Mouse (Mus musculus): ENCODE measurements around the gene Acsm3. TPM values are rescaled to one million over a fixed set of nuclear protein-coding genes. Genes with fewer than 3 reads are reported as not detected.
A peak's percentile ranks its signal among the peaks of the same experiment; 100 is the strongest.

Acsm3 gene
- polyA plus RNA-seq, 1 experiment = not detected

DNA sequence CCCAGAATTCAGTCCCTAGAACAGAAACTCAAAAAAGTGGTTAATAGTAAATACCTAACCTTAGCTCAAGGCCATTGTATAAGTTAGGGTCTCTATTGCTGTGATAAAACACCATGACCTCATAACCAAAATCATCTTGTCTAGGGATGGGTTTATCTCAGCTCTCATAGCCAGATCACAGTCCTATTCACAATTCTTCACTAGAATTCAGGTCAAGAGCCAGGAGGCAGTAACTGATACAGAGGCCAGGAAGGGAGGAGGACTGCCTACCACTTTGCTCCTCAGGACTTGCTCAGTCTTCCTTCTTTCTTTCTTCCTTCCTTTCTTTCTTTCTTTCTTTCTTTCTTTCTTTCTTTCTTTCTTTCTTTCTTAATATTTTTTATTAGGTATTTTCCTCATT lies 34.6 kb downstream of the Acsm3 start:
- Histone ChIP-seq H3K4me3 (ENCODE audit: extremely low read depth, insufficient read depth, insufficient read length) (no peak overlapping the region), H3K36me3 (ENCODE audit: control insufficient read depth, insufficient read depth, low read length) (no peaks in the 10 kb centered on the region), H3K27me3 (ENCODE audit: control insufficient read depth, insufficient read depth, low read length) (no peaks in the 10 kb centered on the region), H3K4me1 (ENCODE audit: control insufficient read depth, insufficient read depth, insufficient read length) (no peaks in the 10 kb centered on the region; the same call in 1 of the 2 replicates), H3K27ac (ENCODE audit: insufficient read depth, low read length) (no peak overlapping the region)
- DNase-seq (ENCODE audit: low read depth in 1 of 2, low spot score in 2 of 2) = no peak
- no peak for TF ChIP-seq CTCF (IDR thresholded peaks at IDR 0.05; ENCODE audit: extremely low read depth, insufficient read depth, insufficient read length, insufficient replicate concordance)
- TF ChIP-seq POLR2A (IDR thresholded peaks at IDR 0.05; ENCODE audit: low read depth, low read length) = no peak

DNA sequence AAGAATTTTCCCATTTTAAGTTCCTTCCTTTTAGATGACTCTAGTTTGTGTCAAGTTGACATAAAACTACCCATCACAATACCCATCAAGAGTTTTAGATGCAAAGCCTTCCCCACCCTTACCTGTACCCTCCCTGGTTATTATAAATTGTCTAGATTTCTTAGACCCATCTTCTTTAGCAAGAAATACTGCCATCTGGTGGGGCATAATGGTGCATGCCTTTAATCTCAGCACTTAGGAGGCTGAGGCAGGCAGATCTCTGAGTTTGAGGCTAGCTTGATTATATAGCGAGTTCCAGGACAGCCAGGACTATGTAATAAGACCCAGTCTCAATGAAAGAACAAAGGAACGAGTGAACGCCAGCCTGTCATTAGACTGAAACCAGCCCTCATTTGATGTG lies 39.8 kb downstream of the Acsm3 start:
- TF ChIP-seq CTCF (IDR thresholded peaks at IDR 0.05; ENCODE audit: extremely low read depth, insufficient read depth, insufficient read length, insufficient replicate concordance) (no peak), POLR2A (IDR thresholded peaks at IDR 0.05; ENCODE audit: low read depth, low read length) (no peak)

GRCm38 (mm10) chr7:119800991-119801390 lies 40.3 kb downstream of the Acsm3 start:
- DNase-seq (ENCODE audit: low read depth in 1 of 2, low spot score in 2 of 2) = no peak
- no peaks in the 10 kb centered on the region for H3K27me3 ChIP-seq (ENCODE audit: control insufficient read depth, insufficient read depth, low read length)
- 40% methylated on average over 3 of the region's 3 CpGs for WGBS
- H3K4me3 ChIP-seq (ENCODE audit: extremely low read depth, insufficient read depth, insufficient read length) = no peak overlapping the region
- TF ChIP-seq CTCF (IDR thresholded peaks at IDR 0.05; ENCODE audit: extremely low read depth, insufficient read depth, insufficient read length, insufficient replicate concordance) = no peak
- TF ChIP-seq POLR2A (IDR thresholded peaks at IDR 0.05; ENCODE audit: low read depth, low read length) = no peak
- H3K36me3 ChIP-seq (ENCODE audit: control insufficient read depth, insufficient read depth, low read length) = no peaks in the 10 kb centered on the region; the same call in 1 of the 2 replicates
- H3K4me1 ChIP-seq (ENCODE audit: control insufficient read depth, insufficient read depth, insufficient read length) = no peaks in the 10 kb centered on the region
- no peak overlapping the region for H3K27ac ChIP-seq (ENCODE audit: insufficient read depth, low read length)

More for the DNA sequence above, 39.8 kb downstream of the Acsm3 start:
- no peaks in the 10 kb centered on the region for H3K27me3 ChIP-seq (ENCODE audit: control insufficient read depth, insufficient read depth, low read length)
- no peaks in the 10 kb centered on the region; the same call in 1 of the 2 replicates for H3K36me3 ChIP-seq (ENCODE audit: control insufficient read depth, insufficient read depth, low read length)
- no peaks in the 10 kb centered on the region for H3K4me1 ChIP-seq (ENCODE audit: control insufficient read depth, insufficient read depth, insufficient read length)
- 73% methylated on average over 3 of the region's 3 CpGs for WGBS
- H3K27ac ChIP-seq (ENCODE audit: insufficient read depth, low read length) = no peak overlapping the region
- no peak overlapping the region for H3K4me3 ChIP-seq (ENCODE audit: extremely low read depth, insufficient read depth, insufficient read length)
- peak in 1 of 2 experiments; percentile 4 for DNase-seq (ENCODE audit: low read depth in 1 of 2, low spot score in 2 of 2)

DNA sequence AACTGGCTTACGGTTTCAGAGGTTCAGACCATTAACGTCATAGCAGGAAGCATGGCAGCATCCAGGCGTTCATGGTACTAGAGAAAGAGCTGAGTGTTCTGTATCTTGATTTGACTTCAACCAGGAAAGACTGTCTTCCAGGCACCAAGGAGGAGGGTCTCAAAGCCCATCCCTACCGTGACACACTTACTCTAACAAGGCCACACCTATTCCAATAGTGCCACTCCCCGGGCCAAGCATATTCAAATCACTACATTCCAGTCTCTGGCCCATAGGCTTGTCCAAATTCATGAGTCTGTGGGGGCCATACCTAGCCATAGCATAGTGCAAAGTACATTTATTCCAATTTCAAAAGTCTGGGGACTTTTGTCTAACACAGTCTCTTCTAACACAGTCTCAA lies 46.7 kb downstream of the Acsm3 start:
- H3K36me3 ChIP-seq (ENCODE audit: control insufficient read depth, insufficient read depth, low read length) = peaks cover 2% of the 10 kb centered on the region; the same call in 1 of the 2 replicates
- WGBS = 95% methylated on average over 5 of the region's 5 CpGs
- TF ChIP-seq POLR2A (IDR thresholded peaks at IDR 0.05; ENCODE audit: low read depth, low read length) (no peak), CTCF (IDR thresholded peaks at IDR 0.05; ENCODE audit: extremely low read depth, insufficient read depth, insufficient read length, insufficient replicate concordance) (no peak)
- H3K27me3 ChIP-seq (ENCODE audit: control insufficient read depth, insufficient read depth, low read length) = no peaks in the 10 kb centered on the region
- H3K4me1 ChIP-seq (ENCODE audit: control insufficient read depth, insufficient read depth, insufficient read length) = no peaks in the 10 kb centered on the region
- H3K27ac ChIP-seq (ENCODE audit: insufficient read depth, low read length) = no peak overlapping the region
- DNase-seq (ENCODE audit: low read depth in 1 of 2, low spot score in 2 of 2) = no peak
- no peak overlapping the region for H3K4me3 ChIP-seq (ENCODE audit: extremely low read depth, insufficient read depth, insufficient read length)

DNA sequence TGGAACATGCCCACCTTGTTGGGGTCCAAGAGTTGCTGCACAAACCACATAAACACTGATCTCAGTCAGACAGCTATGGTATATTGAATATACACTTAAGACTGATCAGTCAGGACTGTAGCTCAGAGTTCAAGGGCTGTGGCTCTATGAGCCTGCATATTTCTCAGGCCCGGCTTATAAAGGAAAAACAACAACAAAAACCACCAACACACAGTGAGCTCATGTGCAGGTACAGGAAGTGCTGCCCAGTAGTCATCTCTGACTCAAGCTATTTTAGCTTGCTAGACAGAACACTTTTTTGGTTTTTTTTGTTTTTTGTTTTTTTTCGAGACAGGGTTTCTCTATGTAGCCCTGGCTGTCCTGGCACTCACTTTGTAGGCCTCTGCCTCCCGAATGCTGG lies 48.0 kb downstream of the Acsm3 start:
- TF ChIP-seq POLR2A (IDR thresholded peaks at IDR 0.05; ENCODE audit: low read depth, low read length) (no peak), CTCF (IDR thresholded peaks at IDR 0.05; ENCODE audit: extremely low read depth, insufficient read depth, insufficient read length, insufficient replicate concordance) (no peak)
- no peaks in the 10 kb centered on the region for H3K4me1 ChIP-seq (ENCODE audit: control insufficient read depth, insufficient read depth, insufficient read length)
- 85% methylated on average over 3 of the region's 3 CpGs for WGBS

DNA sequence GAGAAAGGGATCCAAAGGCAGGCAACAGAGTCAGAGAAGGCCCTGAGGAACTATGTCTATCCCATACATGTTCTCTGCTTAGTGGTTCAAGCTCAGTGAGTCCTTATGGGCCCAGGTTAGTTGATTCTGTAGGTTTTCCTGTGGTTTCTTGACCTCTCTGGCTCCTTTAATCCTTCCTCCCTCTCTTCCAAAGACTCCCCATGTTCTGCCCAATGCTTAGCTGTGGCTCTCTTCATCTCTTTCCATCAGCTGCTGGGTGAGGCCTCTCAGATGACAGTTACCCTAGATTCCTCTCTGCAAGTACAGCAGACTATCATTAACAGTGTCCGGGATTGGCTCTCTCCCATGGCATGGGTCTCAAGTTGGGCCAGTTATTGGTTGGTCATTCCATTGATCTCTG lies 74.6 kb downstream of the Acsm3 start:
- no peaks in the 10 kb centered on the region for H3K36me3 ChIP-seq (ENCODE audit: control insufficient read depth, insufficient read depth, low read length)
- H3K27me3 ChIP-seq (ENCODE audit: control insufficient read depth, insufficient read depth, low read length) = no peaks in the 10 kb centered on the region
- no peak for TF ChIP-seq CTCF (IDR thresholded peaks at IDR 0.05; ENCODE audit: extremely low read depth, insufficient read depth, insufficient read length, insufficient replicate concordance)
- no peak for TF ChIP-seq POLR2A (IDR thresholded peaks at IDR 0.05; ENCODE audit: low read depth, low read length)
- 92% methylated on average over 1 of the region's 1 CpGs for WGBS
- peaks cover 3% of the 10 kb centered on the region; the same call in 1 of the 2 replicates for H3K4me1 ChIP-seq (ENCODE audit: control insufficient read depth, insufficient read depth, insufficient read length)
- DNase-seq (ENCODE audit: low read depth in 1 of 2, low spot score in 2 of 2) = no peak
- H3K4me3 ChIP-seq (ENCODE audit: extremely low read depth, insufficient read depth, insufficient read length) = no peak overlapping the region
- peak overlapping the region; percentile 82 for H3K27ac ChIP-seq (ENCODE audit: insufficient read depth, low read length)

More for the DNA sequence above, 48.0 kb downstream of the Acsm3 start:
- Histone ChIP-seq H3K36me3 (ENCODE audit: control insufficient read depth, insufficient read depth, low read length) (peaks cover 2% of the 10 kb centered on the region; the same call in 1 of the 2 replicates), H3K27me3 (ENCODE audit: control insufficient read depth, insufficient read depth, low read length) (no peaks in the 10 kb centered on the region), H3K4me3 (ENCODE audit: extremely low read depth, insufficient read depth, insufficient read length) (no peak overlapping the region), H3K27ac (ENCODE audit: insufficient read depth, low read length) (no peak overlapping the region)
- no peak for DNase-seq (ENCODE audit: low read depth in 1 of 2, low spot score in 2 of 2)

GRCm38 (mm10) chr7:119835996-119836777 lies 75.5 kb downstream of the Acsm3 start:
- no peak for TF ChIP-seq POLR2A (IDR thresholded peaks at IDR 0.05; ENCODE audit: low read depth, low read length)
- no peak for TF ChIP-seq CTCF (IDR thresholded peaks at IDR 0.05; ENCODE audit: extremely low read depth, insufficient read depth, insufficient read length, insufficient replicate concordance)
- Histone ChIP-seq H3K27me3 (ENCODE audit: control insufficient read depth, insufficient read depth, low read length) (no peaks in the 10 kb centered on the region), H3K4me3 (ENCODE audit: extremely low read depth, insufficient read depth, insufficient read length) (no peak overlapping the region), H3K4me1 (ENCODE audit: control insufficient read depth, insufficient read depth, insufficient read length) (peaks cover 3% of the 10 kb centered on the region; the same call in 1 of the 2 replicates), H3K36me3 (ENCODE audit: control insufficient read depth, insufficient read depth, low read length) (no peaks in the 10 kb centered on the region), H3K27ac (ENCODE audit: insufficient read depth, low read length) (peak overlapping the region; percentile 82; the same call in 1 of the 2 replicates)
- DNase-seq (ENCODE audit: low read depth in 1 of 2, low spot score in 2 of 2) = peak in 1 of 2 experiments; percentile 53
- WGBS = 67% methylated on average over 4 of the region's 4 CpGs

Other genes with a start within 250 kb of the Acsm3 start
- not detected in 2 replicates for gene Acsm5, start 241.5 kb upstream of the Acsm3 start, polyA plus RNA-seq (2012; rRNA removed)
- not detected in 2 replicates for gene Pdilt, start 237.4 kb upstream of the Acsm3 start, polyA plus RNA-seq (2012; rRNA removed)
- gene Acsm2, start 206.6 kb upstream of the Acsm3 start, polyA plus RNA-seq (2012; rRNA removed) = 0.53 TPM in 1 of 2 replicates, not detected in the other
- gene Acsm1, start 153.9 kb upstream of the Acsm3 start, polyA plus RNA-seq (2012; rRNA removed) = not detected in 2 replicates
- not detected in 2 replicates for gene Acsm4, start 70.9 kb upstream of the Acsm3 start, polyA plus RNA-seq (2012; rRNA removed)
- 8.1 and 13.9 TPM in 2 replicates for gene Thumpd1, start 40.1 kb upstream of the Acsm3 start, polyA plus RNA-seq (2012; rRNA removed)
- gene Rexo5, start 33.1 kb downstream of the Acsm3 start, polyA plus RNA-seq (2012; rRNA removed) = 2.0 and 2.4 TPM in 2 replicates
- gene Eri2, start 33.1 kb downstream of the Acsm3 start, polyA plus RNA-seq (2012; rRNA removed) = 0.46 and 0.65 TPM in 2 replicates
- 0.49 and 0.80 TPM in 2 replicates for gene Lyrm1, start 134.9 kb downstream of the Acsm3 start, polyA plus RNA-seq (2012; rRNA removed)
- gene Dcun1d3, start 135.4 kb downstream of the Acsm3 start, polyA plus RNA-seq (2012; rRNA removed) = 3.1 and 3.8 TPM in 2 replicates

Data from spleen, adult 2 months (tissue).